Mouse (Mus musculus) lung, adult 10 weeks (tissue): Measurements from ENCODE around the gene Mup16. TPM values are rescaled to one million over a fixed set of nuclear protein-coding genes. Genes with fewer than 3 reads are reported as not detected.

Experiments used
- polyA plus RNA-seq: library from polyadenylated mRNA; stranded (reverse); fragments of 350-450 nt; fragmentation: Illumina TruSeq; extraction: RNeasy Lipid Tissue Mini Kit (QIAGEN cat#74804); gene quantifications from one replicate; pipeline ENCODE4 v1.2.3, GENCODE M21; 2014; ENCODE audit warnings: low read depth, low replicate concordance; ENCODE audit not compliant: insufficient read depth

Mup16 gene
- polyA plus RNA-seq = not detected

GRCm38 (mm10) chr4:61519431-61519830 lies at the start of gene Mup16:
Gene Mup16, minus strand, starts transcription at chr4:61519531.

Other genes with a start within 250 kb of the Mup16 start
- 0.74 TPM for gene Mup14, start 215.5 kb downstream of the Mup16 start, polyA plus RNA-seq
- gene Mup15, start 79.8 kb downstream of the Mup16 start, polyA plus RNA-seq = not detected
- gene Mup17, start 76.3 kb upstream of the Mup16 start, polyA plus RNA-seq = not detected
- not detected for gene Mup18, start 154.6 kb upstream of the Mup16 start, polyA plus RNA-seq